28 mouse cellular contexts compared by ENCODE assay signal in genomic region chr7:123684762-123685161, GRCm38 (mm10).
"Had no signal": no experiment of that assay in that cellular context is flagged by ENCODE, and none has a peak within 500 bp of the region (broad histone marks: within the 10 kb centered on the region; RNA-seq: fewer than 3 reads in every experiment).

No protein-coding gene starts in this region.

- H3K27me3 ChIP-seq: embryonic facial prominence, embryonic 12.5 days; embryonic facial prominence, embryonic 13.5 days; embryonic facial prominence, embryonic 15.5 days; forebrain, embryonic 12.5 days; forebrain, embryonic 13.5 days; forebrain, embryonic 15.5 days had no signal

- H3K4me1 ChIP-seq: embryonic facial prominence, embryonic 10.5 days; embryonic facial prominence, embryonic 12.5 days; embryonic facial prominence, embryonic 13.5 days; embryonic facial prominence, embryonic 15.5 days; forebrain, embryonic 10.5 days; forebrain, embryonic 12.5 days; forebrain, embryonic 13.5 days; forebrain, embryonic 15.5 days had no signal

- H3K9me3 ChIP-seq: embryonic facial prominence, embryonic 10.5 days; embryonic facial prominence, embryonic 12.5 days; embryonic facial prominence, embryonic 13.5 days; embryonic facial prominence, embryonic 15.5 days; forebrain, embryonic 10.5 days; forebrain, embryonic 12.5 days; forebrain, embryonic 13.5 days; forebrain, embryonic 15.5 days had no signal

- H3K4me2 ChIP-seq: embryonic facial prominence, embryonic 12.5 days; embryonic facial prominence, embryonic 13.5 days; embryonic facial prominence, embryonic 15.5 days; forebrain, embryonic 12.5 days; forebrain, embryonic 13.5 days; forebrain, embryonic 15.5 days had no signal

- H3K9ac ChIP-seq: embryonic facial prominence, embryonic 12.5 days; embryonic facial prominence, embryonic 13.5 days; embryonic facial prominence, embryonic 15.5 days; forebrain, embryonic 12.5 days; forebrain, embryonic 13.5 days; forebrain, embryonic 15.5 days; forebrain, postnatal 0 days had no signal

- H3K36me3 ChIP-seq: embryonic facial prominence, embryonic 10.5 days; embryonic facial prominence, embryonic 12.5 days; embryonic facial prominence, embryonic 13.5 days; embryonic facial prominence, embryonic 15.5 days; forebrain, embryonic 10.5 days; forebrain, embryonic 12.5 days; forebrain, embryonic 15.5 days had no signal

- H3K4me3 ChIP-seq: embryonic facial prominence, embryonic 10.5 days; embryonic facial prominence, embryonic 12.5 days; embryonic facial prominence, embryonic 13.5 days; embryonic facial prominence, embryonic 15.5 days; erythroblast, embryonic 14.5 days; forebrain, embryonic 10.5 days; forebrain, embryonic 12.5 days; forebrain, embryonic 13.5 days; forebrain, embryonic 15.5 days; gastrocnemius, adult 2 months; heart, adult 2 months had no signal

- ATAC-seq: forebrain, embryonic 13.5 days; forebrain, embryonic 14.5 days; forebrain, embryonic 15.5 days; forebrain, embryonic 16.5 days; forebrain, postnatal 0 days had no signal

- H3K27ac ChIP-seq: embryonic facial prominence, embryonic 10.5 days; embryonic facial prominence, embryonic 12.5 days; embryonic facial prominence, embryonic 13.5 days; embryonic facial prominence, embryonic 15.5 days; forebrain, embryonic 10.5 days; forebrain, embryonic 12.5 days; forebrain, embryonic 13.5 days; forebrain, embryonic 15.5 days; gastrocnemius, adult 2 months; heart, adult 2 months had no signal

- DNase-seq: cerebellum, adult 8-10 months; cerebellum, adult 9-10 months; cerebellum, adult 9-11 months; cerebellum, postnatal 10 days; cerebellum, postnatal 14 days; cerebellum, postnatal 25 days; cerebellum, postnatal 36 days; embryo, embryonic 11 days; forebrain, postnatal 0 days; gastrocnemius, adult 2 months; gastrocnemius, postnatal 10 days; gastrocnemius, postnatal 14 days; gastrocnemius, postnatal 25 days; gastrocnemius, postnatal 36 days; heart, adult 11 months; heart, adult 18-20 months; heart, adult 2 months had no signal
